Mouse (Mus musculus): ENCODE measurements around the gene Acat1.

Gene Acat1

GRCm38 (mm10) chr9:53535416-53536320 is 74.5 kb downstream of the Acat1 start:
- CTCF ChIA-PET: no interaction called here
